Comparison of ENCODE assay signal across 7 mouse cellular contexts in the genomic region with DNA sequence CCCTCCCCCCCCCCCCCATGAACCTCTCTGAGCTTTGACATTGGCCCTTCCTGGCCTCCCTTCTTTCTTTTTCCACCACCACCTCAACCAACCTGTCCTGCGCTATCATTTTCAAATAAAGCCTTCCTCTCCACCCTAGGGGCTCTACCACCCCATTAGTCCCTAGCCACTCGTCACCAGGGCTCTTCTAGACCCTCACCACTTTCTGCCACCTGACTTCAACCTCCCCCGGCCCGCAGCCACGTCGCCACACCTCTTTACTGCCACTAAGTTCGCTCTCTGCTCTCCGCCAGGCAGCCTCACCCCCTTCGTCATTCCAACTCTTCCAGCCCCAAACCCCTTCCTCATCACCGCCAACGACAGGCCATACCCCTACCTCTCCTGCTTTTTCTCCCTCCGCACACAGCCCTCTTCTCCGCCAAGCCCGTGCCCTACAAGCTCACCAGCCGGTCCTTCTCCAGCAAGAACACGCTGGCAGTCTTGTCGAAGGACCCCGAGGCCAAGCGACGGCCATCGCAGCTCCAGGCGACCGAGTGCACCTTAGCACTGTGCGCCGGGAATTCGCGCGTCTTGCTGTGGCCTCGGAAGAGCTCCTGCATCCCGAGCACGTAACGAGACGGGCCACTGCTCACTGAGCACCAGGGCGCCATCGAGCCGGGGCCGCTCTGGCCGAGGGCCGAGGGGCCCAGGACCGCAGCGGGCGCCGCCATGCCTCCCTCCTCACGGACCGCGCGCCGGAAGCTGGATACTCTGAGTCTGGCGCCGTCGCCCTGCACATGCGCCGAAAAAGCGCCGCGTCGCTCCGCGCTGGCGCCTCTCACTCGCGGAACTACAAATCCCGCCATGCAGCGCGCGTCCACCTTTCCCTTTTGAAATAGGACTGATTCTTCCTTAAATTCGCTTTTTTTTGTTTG. TPM values are rescaled to one million over a fixed set of nuclear protein-coding genes. Genes with fewer than 3 reads are reported as not detected.
DNase-seq lines count a peak whose midpoint lies in the region; ATAC-seq lines count a peak whose summit lies in the region.

Gene Thoc3 (minus strand): TSS at position 752 of the 914 bp plus-strand sequence.

- H3K4me3 ChIP-seq in embryonic facial prominence, embryonic 11.5 days (ENCODE audit: low read depth, low read length) = peak within 1 kb of the TSS; percentile 86
- H3K4me3 ChIP-seq in limb, embryonic 11.5 days (ENCODE audit: low read depth, low read length) = peak within 1 kb of the TSS; percentile 84
- peak within 1 kb of the TSS; percentile 92 for H3K4me3 ChIP-seq in midbrain, embryonic 14.5 days (replicated peaks; ENCODE audit: low read depth, low read length)

- H3K27ac ChIP-seq in embryonic facial prominence, embryonic 11.5 days (replicated peaks; ENCODE audit: low read depth, low read length) = no peak within 1 kb of the TSS
- no peak within 1 kb of the TSS for H3K27ac ChIP-seq in limb, embryonic 11.5 days (replicated peaks; ENCODE audit: low read depth, low read length)
- peak within 1 kb of the TSS; percentile 45 for H3K27ac ChIP-seq in midbrain, embryonic 14.5 days (replicated peaks; ENCODE audit: low read depth, low read length)

- peak; percentile 94 for DNase-seq in adrenal gland, postnatal 14 days
- peak; percentile 95 for DNase-seq in embryonic facial prominence, embryonic 11.5 days (ENCODE audit: low spot score)
- DNase-seq in heart, adult 11 months = peak; percentile 99
- DNase-seq in kidney, adult 18-20 months = peak; percentile 92
- DNase-seq in limb, embryonic 11.5 days (ENCODE audit: low spot score) = peak; percentile 92
- peak; percentile 97 for DNase-seq in midbrain, embryonic 14.5 days
- peak; percentile 79 to 89 for DNase-seq in spleen, adult 18-20 months

- H3K9ac ChIP-seq in embryonic facial prominence, embryonic 11.5 days (replicated peaks; ENCODE audit: low read length) = peak within 1 kb of the TSS; percentile 90
- peak within 1 kb of the TSS; percentile 84 for H3K9ac ChIP-seq in limb, embryonic 11.5 days (ENCODE audit: low read length)
- peak within 1 kb of the TSS; percentile 84 for H3K9ac ChIP-seq in midbrain, embryonic 14.5 days (replicated peaks; ENCODE audit: low read length)

- peaks cover 5% of the 10 kb centered on the region; the same call in 1 of the 2 replicates for H3K4me1 ChIP-seq in embryonic facial prominence, embryonic 11.5 days (ENCODE audit: control insufficient read depth, insufficient read depth, low read length)
- peaks cover 5% of the 10 kb centered on the region for H3K4me1 ChIP-seq in limb, embryonic 11.5 days (ENCODE audit: control insufficient read depth, insufficient read depth, low read length)
- peaks cover 8% of the 10 kb centered on the region for H3K4me1 ChIP-seq in midbrain, embryonic 14.5 days (ENCODE audit: control insufficient read depth, insufficient read depth, low read length)

- WGBS in embryonic facial prominence, embryonic 11.5 days = under 1% methylated on average over 67 of the region's 67 CpGs
- under 1% methylated on average over 67 of the region's 67 CpGs for WGBS in limb, embryonic 11.5 days
- WGBS in midbrain, embryonic 14.5 days = under 1% methylated on average over 67 of the region's 67 CpGs

- no peaks in the 10 kb centered on the region for H3K9me3 ChIP-seq in embryonic facial prominence, embryonic 11.5 days (replicated peaks; ENCODE audit: control insufficient read depth, low read length)
- no peaks in the 10 kb centered on the region for H3K9me3 ChIP-seq in limb, embryonic 11.5 days (ENCODE audit: control insufficient read depth, low read length)
- no peaks in the 10 kb centered on the region; the same call in 1 of the 2 replicates for H3K9me3 ChIP-seq in midbrain, embryonic 14.5 days (ENCODE audit: control insufficient read depth, low read length)

- no peaks in the 10 kb centered on the region for H3K27me3 ChIP-seq in embryonic facial prominence, embryonic 11.5 days (ENCODE audit: control insufficient read depth, insufficient read depth, low read length)
- H3K27me3 ChIP-seq in limb, embryonic 11.5 days (ENCODE audit: control insufficient read depth, insufficient read depth, low read length) = no peaks in the 10 kb centered on the region
- H3K27me3 ChIP-seq in midbrain, embryonic 14.5 days (ENCODE audit: control insufficient read depth, insufficient read depth, low read length) = no peaks in the 10 kb centered on the region

- ATAC-seq in embryonic facial prominence, embryonic 11.5 days (replicated peaks; ENCODE audit: insufficient number of reproducible peaks, low FRiP score, low TSS enrichment, low read depth) = peak; percentile 97
- peak; percentile 96 for ATAC-seq in limb, embryonic 11.5 days (ENCODE audit: insufficient number of reproducible peaks, low FRiP score, low TSS enrichment, low read depth)
- ATAC-seq in midbrain, embryonic 14.5 days (ENCODE audit: low FRiP score, low TSS enrichment) = peak; percentile 95

- H3K4me2 ChIP-seq in embryonic facial prominence, embryonic 11.5 days (ENCODE audit: low read depth, low read length) = peak within 1 kb of the TSS; percentile 70
- H3K4me2 ChIP-seq in limb, embryonic 11.5 days (ENCODE audit: low read depth, severe bottlenecking) = peak within 1 kb of the TSS; percentile 40
- peak within 1 kb of the TSS; percentile 84 for H3K4me2 ChIP-seq in midbrain, embryonic 14.5 days (ENCODE audit: low read length)

- H3K36me3 ChIP-seq in embryonic facial prominence, embryonic 11.5 days (replicated peaks; ENCODE audit: control insufficient read depth, insufficient read depth, low read depth, low read length) = peaks cover 29% of the 10 kb centered on the region
- peaks cover 30% of the 10 kb centered on the region for H3K36me3 ChIP-seq in limb, embryonic 11.5 days (ENCODE audit: control insufficient read depth, insufficient read depth, low read length)
- peaks cover 35% of the 10 kb centered on the region for H3K36me3 ChIP-seq in midbrain, embryonic 14.5 days (ENCODE audit: control insufficient read depth, insufficient read depth, low read length)

RNA-seq across cellular contexts. Expression of gene Thoc3, which starts in this region (rescaled TPM):
- 46.3 and 53.7 TPM in 2 replicates for total RNA-seq in adrenal gland, postnatal 14 days (2021)
- polyA plus RNA-seq in embryonic facial prominence, embryonic 11.5 days (2014; fragmentation: Nextera tagmentation; extraction: Ambion mirVana) = 160 and 161 TPM in 2 replicates
- 175 and 176 TPM in 2 replicates for polyA plus RNA-seq in limb, embryonic 11.5 days (2014; fragmentation: Nextera tagmentation; extraction: Ambion mirVana)
- polyA plus RNA-seq in midbrain, embryonic 14.5 days (2014; fragmentation: Nextera tagmentation; extraction: Ambion mirVana) = 114 and 121 TPM in 2 replicates
